Mouse (Mus musculus): ENCODE results near the gene Rarb. TPM values are rescaled to one million over a fixed set of nuclear protein-coding genes. Genes with fewer than 3 reads are reported as not detected.
A peak's percentile ranks its signal among the peaks of the same experiment; 100 is the strongest.
"Not testable (repeated sequence)": the region's sequence is repeated elsewhere in the genome, so short reads cannot be mapped to it uniquely, and the experiment has no call there.

Gene Rarb
- total RNA-seq (2021): 1 to 10 TPM; 6.5 to 7.0 TPM

- DNase-seq: no peak
Observed at GRCm38 (mm10) chr14:16818602-16819250, at the start of gene Rarb. Gene Rarb, minus strand, starts transcription at chr14:16819156.

- DNase-seq: no peak
Observed at GRCm38 (mm10) chr14:16842036-16842435, 23.1 kb upstream of the Rarb start.

GRCm38 (mm10) chr14:16841597-16841989 is 22.6 kb upstream of the Rarb start:
- DNase-seq: no peak

- peak; percentile 59 for DNase-seq
Observed at GRCm38 (mm10) chr14:16840951-16841596, 22.1 kb upstream of the Rarb start.

- DNase-seq: no peak
Observed at GRCm38 (mm10) chr14:16840135-16840534, 21.2 kb upstream of the Rarb start.

DNA sequence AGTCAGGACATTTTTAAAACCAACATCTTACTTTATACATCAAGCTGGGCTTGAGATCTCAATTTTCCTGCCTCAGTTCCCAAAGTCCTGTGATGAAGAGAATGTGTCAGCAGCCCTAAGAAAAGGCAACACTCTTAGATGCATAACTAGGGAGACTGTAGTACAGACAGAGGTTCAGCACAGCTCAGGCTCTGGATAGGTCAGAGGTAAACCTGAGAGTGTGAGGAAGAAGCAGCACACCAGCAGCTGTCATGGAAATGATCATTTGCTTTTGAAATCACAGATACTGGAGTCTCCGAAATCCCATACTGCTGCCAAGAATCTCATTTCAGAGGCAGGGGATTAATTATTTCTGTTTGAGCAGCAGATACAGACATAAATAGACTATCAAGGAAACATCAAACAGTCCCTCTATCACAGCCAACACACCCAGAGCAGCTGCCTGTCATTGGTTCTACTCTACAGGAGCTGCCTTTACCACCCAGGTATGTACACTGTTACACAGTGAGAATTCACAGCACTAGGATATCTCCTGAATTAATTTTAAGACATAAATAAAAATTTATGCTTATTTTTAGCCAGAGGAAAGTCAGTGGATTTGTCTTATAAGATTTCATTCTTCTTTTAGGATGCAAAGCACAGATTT is 3.7 kb downstream of the Rarb start:
- DNase-seq: no peak

DNA sequence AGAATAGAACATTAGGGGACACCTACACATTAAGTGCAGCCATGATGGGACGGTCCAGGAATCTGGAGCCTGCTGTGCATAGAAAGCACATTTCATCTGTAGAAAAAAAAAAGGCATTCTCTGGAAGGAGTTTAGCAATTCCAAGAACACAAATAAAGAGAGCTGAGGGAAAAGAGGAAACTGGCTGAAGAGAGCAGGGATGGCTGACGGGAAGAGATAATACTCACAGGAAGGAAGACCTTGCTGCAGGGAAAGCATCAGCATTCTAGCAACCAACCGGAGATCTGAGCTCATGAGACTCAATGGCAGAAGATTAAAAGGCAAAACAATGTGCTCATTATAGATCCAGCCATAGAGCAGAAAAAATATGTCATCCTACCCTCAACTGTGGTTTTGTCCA is 12.8 kb downstream of the Rarb start:
- DNase-seq: no peak

DNA sequence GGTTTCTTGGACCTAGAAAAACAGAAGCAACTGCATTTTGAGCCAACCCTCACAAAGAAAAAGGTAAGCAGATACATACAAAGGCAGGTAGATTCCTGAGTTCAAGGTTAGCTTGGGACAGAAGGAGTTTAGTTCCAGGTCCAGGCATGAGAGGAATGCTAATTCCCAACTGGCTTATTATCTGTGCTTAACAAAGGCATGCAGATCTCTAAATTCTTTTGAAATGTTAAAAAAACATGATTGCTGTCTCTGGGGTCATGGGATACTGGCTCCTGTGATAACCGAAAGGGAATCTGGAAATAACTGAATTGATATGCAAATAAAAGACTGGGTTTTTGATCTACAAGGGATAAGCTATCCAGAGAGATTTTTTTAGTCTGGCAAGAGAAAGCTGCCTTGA is 28.8 kb downstream of the Rarb start:
- no peak for DNase-seq

GRCm38 (mm10) chr14:16781942-16782541 is 36.9 kb downstream of the Rarb start:
- no peak for DNase-seq

GRCm38 (mm10) chr14:16776723-16777381 is 42.1 kb downstream of the Rarb start:
- DNase-seq: no peak

- DNase-seq: no peak
Observed at GRCm38 (mm10) chr14:16772927-16773326, 46.0 kb downstream of the Rarb start.

DNA sequence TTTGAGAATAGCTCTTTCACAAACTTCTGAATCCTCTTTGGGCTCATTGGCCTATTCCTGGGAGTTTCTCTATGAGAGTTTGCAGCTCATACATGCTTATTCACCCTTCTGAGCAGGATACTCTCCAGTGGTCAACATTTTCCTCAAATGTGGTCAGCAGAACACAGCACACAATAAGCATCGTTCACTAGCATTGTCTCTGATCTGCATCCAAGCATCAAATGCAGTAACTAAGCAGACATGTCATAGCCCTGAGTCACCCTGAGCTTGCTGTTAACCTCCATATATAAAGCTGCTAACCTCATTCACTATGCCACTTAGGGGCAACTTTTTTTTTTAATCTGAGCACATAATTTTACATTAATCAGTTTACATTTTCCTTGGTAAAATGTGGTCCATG is 53.1 kb downstream of the Rarb start:
- DNase-seq: no peak

DNA sequence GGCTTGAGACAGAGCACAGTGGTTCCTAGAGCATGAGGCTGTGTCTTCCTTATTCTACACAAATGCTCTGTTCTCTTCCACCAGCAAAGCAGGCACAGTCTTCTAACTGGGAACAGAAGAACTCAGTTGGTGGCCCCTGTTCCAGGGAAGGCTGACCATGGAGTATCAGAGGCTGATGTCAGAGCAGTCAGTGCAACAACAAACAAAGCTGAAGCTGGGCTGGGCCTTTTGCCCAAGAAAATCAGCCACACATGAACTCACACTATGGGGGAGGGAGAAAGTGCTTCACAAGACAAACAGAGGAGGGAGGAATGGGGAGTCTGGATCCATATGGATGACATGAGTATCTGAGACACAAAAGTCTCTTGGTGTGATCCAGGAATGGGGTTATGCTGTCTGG is 56.2 kb downstream of the Rarb start:
- DNase-seq: no peak

GRCm38 (mm10) chr14:16758773-16759434 is 60.1 kb downstream of the Rarb start:
- no peak for DNase-seq

DNA sequence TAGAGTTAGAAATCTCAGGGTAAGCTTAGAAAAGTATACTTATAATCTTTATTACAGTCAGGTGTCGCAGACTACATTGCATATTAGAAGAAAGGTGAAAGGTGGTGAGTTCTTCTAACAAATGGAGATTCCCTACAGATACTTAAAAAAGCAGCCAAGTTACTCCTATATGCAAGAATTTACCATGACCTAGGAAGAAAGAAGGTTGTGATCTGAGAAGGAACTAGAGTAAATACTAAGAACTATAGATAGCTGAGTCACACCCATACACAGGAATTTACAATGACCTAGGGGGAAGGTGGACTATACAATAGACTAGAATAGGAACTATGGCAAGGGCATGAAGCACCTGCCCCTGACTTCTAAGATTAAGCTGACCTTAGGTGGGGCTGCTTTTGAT is 63.4 kb downstream of the Rarb start:
- not testable (repeated sequence) for DNase-seq

DNA sequence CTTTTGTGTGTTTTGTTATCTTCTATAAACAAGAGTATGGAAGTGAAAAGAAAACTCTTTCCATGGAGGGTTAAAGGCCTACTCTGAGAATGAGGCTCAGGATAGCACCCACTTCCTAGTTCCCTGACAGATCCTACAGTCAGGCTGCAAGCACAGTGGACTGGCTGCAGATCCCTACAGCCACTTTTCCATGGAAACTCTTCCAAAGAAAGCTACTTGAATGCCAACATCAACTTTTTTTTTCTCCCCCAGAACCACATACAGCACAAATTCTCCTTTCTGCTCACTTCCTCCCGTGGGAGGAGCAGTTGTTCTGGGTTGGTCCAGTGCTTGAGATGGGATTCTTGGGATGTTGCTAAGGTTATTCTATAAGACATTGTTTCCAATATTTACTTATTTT is 66.3 kb downstream of the Rarb start:
- no peak for DNase-seq

- no peak for DNase-seq
Observed at GRCm38 (mm10) chr14:16746982-16747578, 71.9 kb downstream of the Rarb start.

DNA sequence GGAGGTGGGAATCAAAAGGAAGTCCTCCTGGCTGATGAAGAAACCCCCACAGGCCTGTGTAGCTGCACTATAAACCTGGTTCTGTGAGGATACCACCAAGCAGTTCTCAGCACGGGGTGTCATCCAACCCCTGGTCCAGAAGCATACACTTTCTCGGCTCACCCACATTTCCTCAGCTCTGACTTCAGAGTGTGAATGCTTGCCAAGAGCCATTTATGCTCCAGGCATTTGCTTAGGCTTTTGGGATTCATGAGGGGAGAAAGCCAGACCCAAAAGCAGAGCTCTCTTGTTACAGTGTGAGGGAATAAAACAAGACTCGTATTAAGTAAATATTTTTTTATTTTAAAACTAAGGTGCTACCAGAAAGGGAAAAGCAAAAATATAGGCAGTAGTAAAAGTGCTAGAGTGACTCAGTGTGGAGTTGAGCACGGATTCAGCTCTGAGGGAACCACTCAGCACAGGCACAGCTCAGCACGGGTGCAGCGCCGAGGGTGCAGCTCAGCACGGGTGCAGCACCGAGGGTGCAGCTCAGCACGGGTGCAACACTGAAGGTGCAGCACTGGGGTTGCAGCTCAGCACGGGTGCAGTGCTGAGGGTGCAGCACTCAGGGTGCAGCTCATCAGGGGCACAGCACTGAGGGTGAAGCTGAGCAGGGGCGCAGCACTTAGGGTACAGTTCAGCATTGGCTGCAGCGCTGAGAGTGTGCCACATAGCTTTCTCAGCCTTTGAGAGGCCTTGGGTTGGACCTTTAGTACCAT is 77.8 kb downstream of the Rarb start:
- DNase-seq: no peak

DNA sequence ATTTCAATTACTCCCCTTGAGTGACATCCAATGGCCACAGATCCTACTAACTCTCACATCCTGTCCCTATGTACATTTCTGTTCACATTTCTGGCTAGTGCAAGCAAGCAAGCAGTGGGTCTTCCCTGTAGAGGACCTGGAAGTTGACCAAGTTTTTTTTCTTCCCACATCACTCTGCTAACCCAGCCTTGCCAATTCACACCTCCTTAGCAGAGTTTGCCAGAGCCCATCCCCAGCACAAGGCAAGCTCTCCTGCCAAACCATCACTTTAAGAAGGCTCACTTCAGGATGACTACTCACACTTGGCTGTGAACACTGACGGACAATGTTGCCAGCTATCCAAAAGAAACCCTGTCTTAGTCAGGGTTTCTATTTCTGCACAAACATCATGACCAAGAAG is 80.4 kb downstream of the Rarb start:
- DNase-seq: no peak

- no peak for DNase-seq
Observed at GRCm38 (mm10) chr14:16737781-16738180, 81.2 kb downstream of the Rarb start.

DNA sequence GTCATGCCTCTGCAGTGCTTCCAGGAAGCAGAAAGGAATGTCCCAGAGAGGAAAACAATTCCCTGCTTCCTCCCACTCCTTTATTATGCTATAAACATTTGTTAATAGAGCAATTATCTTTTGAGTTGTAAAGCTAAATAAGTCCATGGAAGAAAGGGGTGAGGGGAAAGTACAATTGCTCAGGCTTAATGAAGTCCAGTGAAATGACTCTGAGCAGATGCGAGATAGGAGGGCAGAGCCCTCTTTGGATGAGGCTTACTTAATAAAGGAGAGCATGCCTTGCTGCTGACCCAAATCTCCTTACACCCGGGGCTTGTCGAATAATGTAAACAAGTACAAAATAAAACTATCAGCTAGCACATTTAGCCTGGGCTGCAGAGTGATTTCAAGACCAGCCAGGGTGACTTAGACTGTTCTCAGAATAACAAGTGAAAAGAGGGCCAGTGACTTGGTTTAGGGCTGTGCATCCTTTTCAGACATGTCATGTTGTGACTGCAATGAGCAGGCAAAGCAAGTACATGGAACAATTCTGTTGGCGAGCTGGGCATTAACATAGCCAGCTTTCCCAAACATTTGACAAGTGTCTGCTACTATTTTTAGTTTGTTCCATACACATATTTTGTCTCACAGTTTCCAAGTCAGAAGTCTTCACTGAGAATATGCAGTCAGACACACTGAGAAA is 83.5 kb downstream of the Rarb start:
- no peak for DNase-seq

Measured in layer of hippocampus, postnatal 36 days (tissue).